Mouse (Mus musculus): ENCODE results near the gene Knstrn. TPM values are rescaled to one million over a fixed set of nuclear protein-coding genes. Genes with fewer than 3 reads are reported as not detected.

The Knstrn gene
- total RNA-seq (2022): 1 to 10 TPM in 3 of 4 experiments, under 1 TPM in 1; 0.97 to 1.9 (median 1.5) TPM

- DNase-seq (ENCODE audit: low spot score in 2 of 2): peak; percentile 56 to 82
These were observed at the start of gene Knstrn for GRCm38 (mm10) chr2:118813981-118814836. TSS of gene Knstrn (plus strand) at chr2:118814003.

- no peak for DNase-seq (ENCODE audit: low spot score in 2 of 2)
These were observed 49.5 kb upstream of the Knstrn start for GRCm38 (mm10) chr2:118764094-118764831.

- no peak for DNase-seq (ENCODE audit: low spot score in 2 of 2)
These were observed 48.9 kb upstream of the Knstrn start for GRCm38 (mm10) chr2:118764875-118765274.

GRCm38 (mm10) chr2:118766041-118767033, 47.5 kb upstream of the Knstrn start:
- no peak for DNase-seq (ENCODE audit: low spot score in 2 of 2)

- DNase-seq (ENCODE audit: low spot score in 2 of 2): no peak
These were observed 41.5 kb upstream of the Knstrn start, which contains the start of gene Phgr1 for GRCm38 (mm10) chr2:118772158-118772874. TSS of gene Phgr1 (plus strand) at chr2:118772769.

GRCm38 (mm10) chr2:118774536-118774935, 39.3 kb upstream of the Knstrn start:
- no peak for DNase-seq (ENCODE audit: low spot score in 2 of 2)

- no peak for DNase-seq (ENCODE audit: low spot score in 2 of 2)
These were observed 38.4 kb upstream of the Knstrn start for GRCm38 (mm10) chr2:118775396-118775795.

GRCm38 (mm10) chr2:118775846-118776245, 38.0 kb upstream of the Knstrn start:
- peak; percentile 29 to 87 for DNase-seq (ENCODE audit: low spot score in 2 of 2)

GRCm38 (mm10) chr2:118776295-118776694, 37.5 kb upstream of the Knstrn start:
- DNase-seq (ENCODE audit: low spot score in 2 of 2): no peak

- no peak for DNase-seq (ENCODE audit: low spot score in 2 of 2)
These were observed 35.4 kb upstream of the Knstrn start for GRCm38 (mm10) chr2:118778418-118778817.

- no peak for DNase-seq (ENCODE audit: low spot score in 2 of 2)
These were observed 34.7 kb upstream of the Knstrn start for GRCm38 (mm10) chr2:118779065-118779464.

- DNase-seq (ENCODE audit: low spot score in 2 of 2): peak; percentile 82 to 95
These were observed 34.0 kb upstream of the Knstrn start, which contains the start of gene Disp2 for GRCm38 (mm10) chr2:118779504-118780480. TSS of gene Disp2 (plus strand) at chr2:118779719.

- DNase-seq (ENCODE audit: low spot score in 2 of 2): no peak
These were observed 32.7 kb upstream of the Knstrn start for GRCm38 (mm10) chr2:118781115-118781514.

GRCm38 (mm10) chr2:118782303-118782702, 31.5 kb upstream of the Knstrn start:
- no peak for DNase-seq (ENCODE audit: low spot score in 2 of 2)

GRCm38 (mm10) chr2:118783093-118783492, 30.7 kb upstream of the Knstrn start:
- DNase-seq (ENCODE audit: low spot score in 2 of 2): no peak

- DNase-seq (ENCODE audit: low spot score in 2 of 2): no peak
These were observed 30.1 kb upstream of the Knstrn start for GRCm38 (mm10) chr2:118783663-118784062.

- DNase-seq (ENCODE audit: low spot score in 2 of 2): no peak
These were observed 27.3 kb upstream of the Knstrn start for GRCm38 (mm10) chr2:118786525-118786924.

GRCm38 (mm10) chr2:118789501-118789900, 24.3 kb upstream of the Knstrn start:
- no peak for DNase-seq (ENCODE audit: low spot score in 2 of 2)

GRCm38 (mm10) chr2:118790221-118790550, 23.6 kb upstream of the Knstrn start:
- no peak for DNase-seq (ENCODE audit: low spot score in 2 of 2)
